ENCODE assay signal across 11 mouse cellular contexts in genomic region chr13:59494619-59495262, GRCm38 (mm10).
DNase-seq lines count a peak whose midpoint lies in the region; ATAC-seq and TF ChIP-seq lines count a peak whose summit lies in the region.
"Had no signal": no experiment of that assay in that cellular context is flagged by ENCODE, and none has a peak within 500 bp of the region (broad histone marks: within the 10 kb centered on the region; RNA-seq: fewer than 3 reads in every experiment).

No protein-coding gene starts in this region.

- no peaks in the 10 kb centered on the region for H3K9me3 ChIP-seq in intestine, postnatal 0 days (ENCODE audit: control insufficient read depth)
- no peaks in the 10 kb centered on the region for H3K9me3 ChIP-seq in intestine, embryonic 15.5 days
- H3K9me3 ChIP-seq in embryonic facial prominence, embryonic 10.5 days, result no peaks in the 10 kb centered on the region
- H3K9me3 ChIP-seq: liver, embryonic 13.5 days had no signal

- H3K27me3 ChIP-seq in intestine, postnatal 0 days (replicated peaks; ENCODE audit: control insufficient read depth, insufficient read depth, low read length), result no peaks in the 10 kb centered on the region
- no peaks in the 10 kb centered on the region for H3K27me3 ChIP-seq in intestine, embryonic 15.5 days (replicated peaks)
- no peaks in the 10 kb centered on the region for H3K27me3 ChIP-seq in embryonic facial prominence, embryonic 10.5 days (replicated peaks; ENCODE audit: low read depth, poor library complexity, severe bottlenecking)
- H3K27me3 ChIP-seq: liver, embryonic 13.5 days had no signal

- no peaks in the 10 kb centered on the region for H3K4me1 ChIP-seq in intestine, postnatal 0 days (replicated peaks; ENCODE audit: control insufficient read depth, insufficient read depth, low read length)
- 0 out of 2 replicates have a peak, but pooled peaks cover 2% of the 10 kb centered on the region for H3K4me1 ChIP-seq in intestine, embryonic 15.5 days (replicated peaks)
- peaks cover 17% of the 10 kb centered on the region for H3K4me1 ChIP-seq in embryonic facial prominence, embryonic 10.5 days
- H3K4me1 ChIP-seq: liver, embryonic 13.5 days had no signal

- H3K27ac ChIP-seq in intestine, postnatal 0 days (ENCODE audit: low read depth, low read length), result no peak overlapping the region
- H3K27ac ChIP-seq in intestine, embryonic 15.5 days, result no peak overlapping the region
- H3K27ac ChIP-seq in embryonic facial prominence, embryonic 10.5 days (replicated peaks), result 0 out of 2 replicates have a peak overlapping the region, but pooled peaks have one; percentile 12
- H3K27ac ChIP-seq: liver, embryonic 13.5 days had no signal

- H3K4me2 ChIP-seq in intestine, postnatal 0 days (replicated peaks; ENCODE audit: low read depth), result no peak overlapping the region
- H3K4me2 ChIP-seq in intestine, embryonic 15.5 days (replicated peaks), result no peak overlapping the region
- H3K4me2 ChIP-seq: liver, embryonic 13.5 days had no signal

- H3K36me3 ChIP-seq in intestine, postnatal 0 days (ENCODE audit: control insufficient read depth, insufficient read depth), result peaks cover 7% of the 10 kb centered on the region; the same call in 1 of the 2 replicates
- peaks cover 11% of the 10 kb centered on the region; the same call in 1 of the 2 replicates for H3K36me3 ChIP-seq in intestine, embryonic 15.5 days
- peaks cover 17% of the 10 kb centered on the region for H3K36me3 ChIP-seq in embryonic facial prominence, embryonic 10.5 days (replicated peaks)

- H3K9ac ChIP-seq in intestine, postnatal 0 days (ENCODE audit: low read depth, low read length), result no peak overlapping the region
- no peak overlapping the region for H3K9ac ChIP-seq in intestine, embryonic 15.5 days
- H3K9ac ChIP-seq: liver, embryonic 13.5 days had no signal

- 84% methylated on average over 5 of the region's 5 CpGs for WGBS in intestine, postnatal 0 days
- WGBS in intestine, embryonic 15.5 days, result 83% methylated on average over 5 of the region's 5 CpGs
- WGBS in embryonic facial prominence, embryonic 10.5 days, result 81% methylated on average over 5 of the region's 5 CpGs

- peak; percentile 53 for TF ChIP-seq CTCF in intestine, postnatal 0 days (IDR thresholded peaks at IDR 0.05; ENCODE audit: low read depth)

- no peak for ATAC-seq in intestine, postnatal 0 days
- ATAC-seq in intestine, embryonic 15.5 days, result no peak

- no peak overlapping the region for H3K4me3 ChIP-seq in intestine, postnatal 0 days (ENCODE audit: low read depth, low read length)
- H3K4me3 ChIP-seq in intestine, embryonic 15.5 days (replicated peaks), result no peak overlapping the region
- no peak overlapping the region for H3K4me3 ChIP-seq in embryonic facial prominence, embryonic 10.5 days
- H3K4me3 ChIP-seq: liver, embryonic 13.5 days had no signal

- DNase-seq in testis, postnatal 10 days (ENCODE audit: low spot score), result peak; percentile 17
- no peak for DNase-seq in testis, postnatal 14 days (ENCODE audit: low spot score)
- no peak for DNase-seq in embryonic facial prominence, embryonic 10.5 days (ENCODE audit: low spot score)
- no peak for DNase-seq in right cerebral cortex, postnatal 4 days
- no peak for DNase-seq in kidney, postnatal 36 days
- DNase-seq: cerebellum, adult 11 months; layer of hippocampus, adult 9-11 months; liver, embryonic 13.5 days; thymus, postnatal 14 days had no signal
